In genomic region chr2:164522280-164522679, GRCm38 (mm10) we compare ENCODE assay signal across 12 mouse cellular contexts. TPM values are rescaled to one million over a fixed set of nuclear protein-coding genes. Genes with fewer than 3 reads are reported as not detected.
A peak's percentile ranks its signal among the peaks of the same experiment; 100 is the strongest.
DNase-seq lines count a peak whose midpoint lies in the region; ATAC-seq and TF ChIP-seq lines count a peak whose summit lies in the region.
"Had no signal": no experiment of that assay in that cellular context is flagged by ENCODE, and none has a peak within 500 bp of the region (broad histone marks: within the 10 kb centered on the region; RNA-seq: fewer than 3 reads in every experiment).

No protein-coding gene starts in this region.

- peak overlapping the region; percentile 21 for H3K4me2 ChIP-seq in neural tube, embryonic 15.5 days
- no peak overlapping the region; the same call in 1 of the 2 replicates for H3K4me2 ChIP-seq in intestine, embryonic 15.5 days (replicated peaks)

- no peak overlapping the region for H3K27ac ChIP-seq in neural tube, embryonic 15.5 days (replicated peaks)
- peak overlapping the region; percentile 97 for H3K27ac ChIP-seq in MEL (ENCODE audit: control insufficient read depth, low read depth, low read length)
- no peak overlapping the region for H3K27ac ChIP-seq in intestine, embryonic 15.5 days

- no peak for TF ChIP-seq EP300 in MEL (IDR thresholded peaks at IDR 0.05; ENCODE audit: low read depth in 1 of 2, low read length in 2 of 2)

- no peak for TF ChIP-seq RAD21 in MEL (IDR thresholded peaks at IDR 0.05; ENCODE audit: low read depth, low read length)

- no peaks in the 10 kb centered on the region for H3K36me3 ChIP-seq in neural tube, embryonic 15.5 days
- peaks cover 0 to 12% of the 10 kb centered on the region in 2 experiments; a peak in 2 of 4 replicates for H3K36me3 ChIP-seq in MEL (ENCODE audit: control insufficient read depth in 1 of 2, insufficient read depth in 2 of 2, low read length in 2 of 2)
- H3K36me3 ChIP-seq in intestine, embryonic 15.5 days, result no peaks in the 10 kb centered on the region

- 0 out of 4 replicates have a peak, but pooled peaks have one; percentile 14 to 32 for TF ChIP-seq POLR2A in MEL (IDR thresholded peaks at IDR 0.05; ENCODE audit: control insufficient read depth in 1 of 2, insufficient read depth in 1 of 2, low read depth in 1 of 2, low read length in 2 of 2, poor library complexity in 1 of 2)

- no peak for TF ChIP-seq CTCF in MEL (IDR thresholded peaks at IDR 0.05 in 2 of 3, conservative IDR thresholded peaks at IDR 0.05 in 1 of 3; ENCODE audit: control insufficient read depth in 1 of 3, insufficient read depth in 1 of 3, low read depth in 2 of 3, low read length in 3 of 3, poor library complexity in 1 of 3, severe bottlenecking in 1 of 3)

- H3K4me1 ChIP-seq in neural tube, embryonic 15.5 days, result 0 out of 2 replicates have a peak, but pooled peaks cover 4% of the 10 kb centered on the region
- peaks cover 2 to 16% of the 10 kb centered on the region in 2 experiments for H3K4me1 ChIP-seq in MEL (ENCODE audit: control insufficient read depth in 1 of 2, insufficient read depth in 2 of 2, low read length in 2 of 2)
- H3K4me1 ChIP-seq in intestine, embryonic 15.5 days (replicated peaks), result 0 out of 2 replicates have a peak, but pooled peaks cover 14% of the 10 kb centered on the region

- no peaks in the 10 kb centered on the region; the same call in 1 of the 2 replicates for H3K9me3 ChIP-seq in neural tube, embryonic 15.5 days (replicated peaks)
- no peaks in the 10 kb centered on the region for H3K9me3 ChIP-seq in MEL (replicated peaks; ENCODE audit: insufficient read depth, low read length)
- H3K9me3 ChIP-seq in intestine, embryonic 15.5 days, result no peaks in the 10 kb centered on the region

- 45% methylated on average over 8 of the region's 8 CpGs for WGBS in neural tube, embryonic 15.5 days
- 37% methylated on average over 8 of the region's 8 CpGs for WGBS in intestine, embryonic 15.5 days

- H3K27me3 ChIP-seq in neural tube, embryonic 15.5 days (replicated peaks), result no peaks in the 10 kb centered on the region
- H3K27me3 ChIP-seq in MEL (ENCODE audit: control insufficient read depth in 1 of 2, insufficient read depth in 2 of 2, low read length in 2 of 2), result no peaks in the 10 kb centered on the region
- no peaks in the 10 kb centered on the region for H3K27me3 ChIP-seq in intestine, embryonic 15.5 days (replicated peaks)

- no peak overlapping the region for H3K4me3 ChIP-seq in neural tube, embryonic 15.5 days (replicated peaks)
- H3K4me3 ChIP-seq in MEL (ENCODE audit: control insufficient read depth in 1 of 2, insufficient read depth in 1 of 2, low read depth in 2 of 2, low read length in 2 of 2), result peak overlapping the region; percentile 46 to 47
- H3K4me3 ChIP-seq in intestine, embryonic 15.5 days (replicated peaks), result no peak overlapping the region

- DNase-seq in neural tube, embryonic 10.5 days (ENCODE audit: extremely low spot score, low spot score), result no peak
- peak; percentile 77 for DNase-seq in MEL (ENCODE audit: low read depth, low spot score)
- peak; percentile 14 for DNase-seq in thymus, postnatal 25 days
- DNase-seq in kidney, adult 11 months, result no peak

- no peak overlapping the region for H3K9ac ChIP-seq in neural tube, embryonic 15.5 days (replicated peaks)
- peak overlapping the region; percentile 76 for H3K9ac ChIP-seq in MEL (ENCODE audit: control insufficient read depth, low read depth, low read length, poor library complexity, severe bottlenecking)
- H3K9ac ChIP-seq in intestine, embryonic 15.5 days, result no peak overlapping the region

- peaks cover 5% of the 10 kb centered on the region for H3K79me2 ChIP-seq in MEL (ENCODE audit: control insufficient read depth, insufficient read depth, low read length, poor library complexity)

- ATAC-seq in neural tube, embryonic 15.5 days (ENCODE audit: low FRiP score), result no peak
- peak; percentile 19 for ATAC-seq in inflammation-experienced regulatory T-cells, adult 6 months
- ATAC-seq in intestine, embryonic 15.5 days, result no peak
- ATAC-seq: forebrain, embryonic 16.5 days; hindbrain, embryonic 16.5 days had no signal

TF ChIP-seq in MEL, 35 proteins besides CTCF, POLR2A, EP300 and RAD21:
- no peak for TF ChIP-seq HCFC1 (IDR thresholded peaks at IDR 0.05; ENCODE audit: low read depth, low read length)
- TF ChIP-seq TCF12 (IDR thresholded peaks at IDR 0.05; ENCODE audit: low read depth, low read length), result 0 out of 2 replicates have a peak, but pooled peaks have one; percentile 17

RNA-seq across cellular contexts. Expression of gene Pigt, which starts 25.0 kb away (rescaled TPM):
- 88.8 and 92.2 TPM in 2 replicates for polyA plus RNA-seq in neural tube, embryonic 15.5 days (2015; fragmentation: Nextera tagmentation; extraction: Ambion mirVana)
- 35.8 and 39.8 TPM in 2 replicates for total RNA-seq in MEL (2012; rRNA removed)
- 100 to 1,000 TPM in 1 of 2 experiments, not detected in 1; 115 TPM for polyA plus RNA-seq in MEL (2012; ENCODE audit: insufficient read depth in 1 of 2, insufficient read length in 2 of 2, low read depth in 1 of 2, low replicate concordance in 2 of 2, missing spikeins in 1 of 2)
- 10 to 100 TPM; 13.6 to 36.2 (median 30.9) TPM for polyA plus RNA-seq in inflammation-experienced regulatory T-cells, adult 6 months (2017; shearing (Covaris generic))
- 62.7 and 65.7 TPM in 2 replicates for polyA plus RNA-seq in intestine, embryonic 15.5 days (2015; fragmentation: Nextera tagmentation; extraction: Ambion mirVana)

RNA-seq across cellular contexts. Expression of gene Dbndd2, which starts 36.4 kb away (rescaled TPM):
- 22.2 and 25.3 TPM in 2 replicates for polyA plus RNA-seq in neural tube, embryonic 15.5 days (2015; fragmentation: Nextera tagmentation; extraction: Ambion mirVana)
- 11.9 and 13.1 TPM in 2 replicates for total RNA-seq in MEL (2012; rRNA removed)
- polyA plus RNA-seq in MEL (2012; ENCODE audit: insufficient read depth in 1 of 2, insufficient read length in 2 of 2, low read depth in 1 of 2, low replicate concordance in 2 of 2, missing spikeins in 1 of 2), result 1 to 10 TPM in 1 of 2 experiments, not detected in 1; 6.9 TPM
- 1 to 10 TPM; 1.5 to 7.5 (median 7.1) TPM for polyA plus RNA-seq in inflammation-experienced regulatory T-cells, adult 6 months (2017; shearing (Covaris generic))
- polyA plus RNA-seq in intestine, embryonic 15.5 days (2015; fragmentation: Nextera tagmentation; extraction: Ambion mirVana), result 4.7 and 14.8 TPM in 2 replicates

RNA-seq across cellular contexts. Expression of gene Wfdc2, which starts 39.9 kb away (rescaled TPM):
- polyA plus RNA-seq in neural tube, embryonic 15.5 days (2015; fragmentation: Nextera tagmentation; extraction: Ambion mirVana), result 1.6 and 10.4 TPM in 2 replicates
- not detected in 2 replicates for total RNA-seq in MEL (2012; rRNA removed)
- polyA plus RNA-seq in MEL (2012; ENCODE audit: insufficient read depth in 1 of 2, insufficient read length in 2 of 2, low read depth in 1 of 2, low replicate concordance in 2 of 2, missing spikeins in 1 of 2), result not detected
- polyA plus RNA-seq in inflammation-experienced regulatory T-cells, adult 6 months (2017; shearing (Covaris generic)), result not detected
- polyA plus RNA-seq in intestine, embryonic 15.5 days (2015; fragmentation: Nextera tagmentation; extraction: Ambion mirVana), result 53.3 and 57.4 TPM in 2 replicates

RNA-seq across cellular contexts. Expression of gene Trp53tg5, which starts 48.8 kb away (rescaled TPM):
- not detected in 2 replicates for polyA plus RNA-seq in neural tube, embryonic 15.5 days (2015; fragmentation: Nextera tagmentation; extraction: Ambion mirVana)
- total RNA-seq in MEL (2012; rRNA removed), result not detected in 2 replicates
- polyA plus RNA-seq in MEL (2012; ENCODE audit: insufficient read depth in 1 of 2, insufficient read length in 2 of 2, low read depth in 1 of 2, low replicate concordance in 2 of 2, missing spikeins in 1 of 2), result under 1 TPM in 1 of 2 experiments, not detected in 1; 0.13 TPM
- not detected for polyA plus RNA-seq in inflammation-experienced regulatory T-cells, adult 6 months (2017; shearing (Covaris generic))
- not detected in 2 replicates for polyA plus RNA-seq in intestine, embryonic 15.5 days (2015; fragmentation: Nextera tagmentation; extraction: Ambion mirVana)
- total RNA-seq: heart, adult 18-20 months; layer of hippocampus, adult 8-10 months had no signal
- polyA plus RNA-seq: brain, embryonic 14.5 days; forebrain, embryonic 16.5 days; hindbrain, embryonic 16.5 days had no signal

RNA-seq across cellular contexts. Expression of gene Spint3, which starts 51.0 kb away (rescaled TPM):
- polyA plus RNA-seq in neural tube, embryonic 15.5 days (2015; fragmentation: Nextera tagmentation; extraction: Ambion mirVana), result not detected in 2 replicates
- not detected in 2 replicates for total RNA-seq in MEL (2012; rRNA removed)
- not detected for polyA plus RNA-seq in MEL (2012; ENCODE audit: insufficient read depth in 1 of 2, insufficient read length in 2 of 2, low read depth in 1 of 2, low replicate concordance in 2 of 2, missing spikeins in 1 of 2)
- not detected for polyA plus RNA-seq in inflammation-experienced regulatory T-cells, adult 6 months (2017; shearing (Covaris generic))
- polyA plus RNA-seq in intestine, embryonic 15.5 days (2015; fragmentation: Nextera tagmentation; extraction: Ambion mirVana), result not detected in 2 replicates
- total RNA-seq: heart, adult 18-20 months; layer of hippocampus, adult 8-10 months had no signal
- polyA plus RNA-seq: brain, embryonic 14.5 days; forebrain, embryonic 16.5 days; hindbrain, embryonic 16.5 days had no signal

Comparison
In these comparisons a context has a peak if more than half of its experiments do, and no peak if none do; other contexts are left out.
1. H3K4me3 ChIP-seq: peak in MEL (2 of 2); none in neural tube, embryonic 15.5 days (single experiment) and intestine, embryonic 15.5 days (single experiment).
2. DNase-seq: peak in MEL (single experiment) and thymus, postnatal 25 days (single experiment); none in neural tube, embryonic 10.5 days (single experiment) and kidney, adult 11 months (single experiment).